Mouse (Mus musculus) MEL (cell line): ENCODE results near the gene 4430402I18Rik. TPM values are rescaled to one million over a fixed set of nuclear protein-coding genes. Genes with fewer than 3 reads are reported as not detected.

Source experiments
- DNase-seq: peaks from one replicate; pipeline ENCODE4 v3.0.0; 2011; ENCODE audit warnings: low read depth, low spot score
- H3K27ac ChIP-seq: 2 replicates; pipeline ENCODE4 v1.5.1; 2012; ENCODE audit warnings: low read depth, mild to moderate bottlenecking, control low read depth, low read length, moderate library complexity; ENCODE audit not compliant: control insufficient read depth
- H3K27me3 ChIP-seq, 2 experiments: fragments of 150-350 bp in 1 of 2; sonication (generic) in 1 of 2; 2 replicates each; pipeline ENCODE4 v1.6.1; 2012; ENCODE audit warnings: low read length in 2 of 2, mild to moderate bottlenecking in 2 of 2, improper control_type of control experiment in 1 of 2, moderate library complexity in 1 of 2; ENCODE audit not compliant: insufficient read depth in 2 of 2, control insufficient read depth in 1 of 2
- H3K36me3 ChIP-seq, 2 experiments: 2 replicates each; pipeline ENCODE4 v1.6.1; 2012 to 2014; ENCODE audit warnings: low read length in 2 of 2, improper control_type of control experiment in 1 of 2, inconsistent platforms in 1 of 2, mild to moderate bottlenecking in 1 of 2; ENCODE audit not compliant: insufficient read depth in 2 of 2, control insufficient read depth in 1 of 2
- H3K4me1 ChIP-seq, 2 experiments: fragments of 150-350 bp in 1 of 2; sonication (generic) in 1 of 2; 2 replicates each; pipeline ENCODE4 v1.6.1; 2012; ENCODE audit warnings: low read length in 2 of 2, improper control_type of control experiment in 1 of 2, mild to moderate bottlenecking in 1 of 2; ENCODE audit not compliant: insufficient read depth in 2 of 2, control insufficient read depth in 1 of 2
- H3K4me3 ChIP-seq, 2 experiments: fragments of 150-350 bp in 1 of 2; sonication (generic) in 1 of 2; 2 replicates each; pipeline ENCODE4 v1.5.1; 2012; ENCODE audit warnings: low read depth in 2 of 2, low read length in 2 of 2, mild to moderate bottlenecking in 2 of 2, moderate library complexity in 2 of 2, control low read depth in 1 of 2, improper control_type of control experiment in 1 of 2; ENCODE audit not compliant: control insufficient read depth in 1 of 2, insufficient read depth in 1 of 2
- H3K79me2 ChIP-seq: 2 replicates; pipeline ENCODE4 v1.6.1; 2012; ENCODE audit warnings: mild to moderate bottlenecking, low read length, moderate library complexity; ENCODE audit not compliant: control insufficient read depth, poor library complexity, insufficient read depth
- H3K9ac ChIP-seq: 2 replicates; pipeline ENCODE4 v1.6.1; 2012; ENCODE audit warnings: low read depth, mild to moderate bottlenecking, control low read depth, low read length, moderate library complexity; ENCODE audit not compliant: control insufficient read depth, poor library complexity, severe bottlenecking
- H3K9me3 ChIP-seq: fragments of 150-350 bp; sonication (generic); replicated peaks from 2 replicates; pipeline ENCODE4 v1.6.1; 2012; ENCODE audit warnings: mild to moderate bottlenecking, low read length, improper control_type of control experiment, moderate library complexity; ENCODE audit not compliant: insufficient read depth
- BHLHE40 ChIP-seq: IDR thresholded peaks from 2 replicates; pipeline ENCODE4 v1.6.1; 2012; ENCODE audit warnings: low read depth, mild to moderate bottlenecking, inconsistent platforms, low read length, improper control_type of control experiment, borderline replicate concordance
- CHD1 ChIP-seq: IDR thresholded peaks from 2 replicates; pipeline ENCODE4 v1.6.1; 2012; ENCODE audit warnings: low read depth, mild to moderate bottlenecking, inconsistent platforms, low read length, improper control_type of control experiment
- CHD2 ChIP-seq: IDR thresholded peaks from 2 replicates; pipeline ENCODE4 v1.6.1; 2011; ENCODE audit warnings: low read length, improper control_type of control experiment
- E2F4 ChIP-seq: IDR thresholded peaks from 2 replicates; pipeline ENCODE4 v1.6.1; 2011; ENCODE audit warnings: low read depth, low read length, improper control_type of control experiment, borderline replicate concordance
- EP300 ChIP-seq, 2 experiments: IDR thresholded peaks; 2 replicates each; pipeline ENCODE4 v1.6.1; 2011; ENCODE audit warnings: improper control_type of control experiment in 2 of 2, low read length in 2 of 2, low read depth in 1 of 2, mild to moderate bottlenecking in 1 of 2
- ETS1 ChIP-seq: IDR thresholded peaks from 2 replicates; pipeline ENCODE4 v1.6.1; 2012; ENCODE audit warnings: low read depth, mild to moderate bottlenecking, inconsistent platforms, low read length, improper control_type of control experiment, moderate library complexity
- GABPA ChIP-seq: IDR thresholded peaks from 2 replicates; pipeline ENCODE4 v1.6.1; 2012; ENCODE audit warnings: low read depth, mild to moderate bottlenecking, inconsistent platforms, low read length, improper control_type of control experiment, moderate library complexity
- GATA1 ChIP-seq: IDR thresholded peaks from 2 replicates; pipeline ENCODE4 v1.6.1; 2011; ENCODE audit warnings: low read depth, low read length, improper control_type of control experiment
- HCFC1 ChIP-seq: IDR thresholded peaks from 2 replicates; pipeline ENCODE4 v1.6.1; 2012; ENCODE audit warnings: low read depth, mild to moderate bottlenecking, inconsistent platforms, low read length, improper control_type of control experiment, moderate library complexity
- JUND ChIP-seq: IDR thresholded peaks from 2 replicates; pipeline ENCODE4 v1.6.1; 2011; ENCODE audit warnings: low read depth, mild to moderate bottlenecking, improper control_type of control experiment, low read length
- KAT2A ChIP-seq: conservative IDR thresholded peaks from 2 replicates; pipeline ENCODE4 v1.6.1; 2012; ENCODE audit warnings: low read depth, low read length, improper control_type of control experiment, inconsistent platforms
- MAFK ChIP-seq: IDR thresholded peaks from 2 replicates; pipeline ENCODE4 v1.6.1; 2011; ENCODE audit warnings: low read depth, mild to moderate bottlenecking, low read length, improper control_type of control experiment, borderline replicate concordance
- MEF2A ChIP-seq: IDR thresholded peaks from 2 replicates; pipeline ENCODE4 v1.6.1; 2014; ENCODE audit warnings: low read depth, mild to moderate bottlenecking, inconsistent platforms, low read length, improper control_type of control experiment; ENCODE audit not compliant: poor library complexity, insufficient replicate concordance, severe bottlenecking; ENCODE audit errors: extremely low read depth
- MXI1 ChIP-seq: IDR thresholded peaks from 2 replicates; pipeline ENCODE4 v1.6.1; 2011; ENCODE audit warnings: mild to moderate bottlenecking, low read depth, low read length, improper control_type of control experiment
- MYB ChIP-seq: IDR thresholded peaks from 2 replicates; pipeline ENCODE4 v1.6.1; 2011; ENCODE audit warnings: mild to moderate bottlenecking, low read depth, low read length, improper control_type of control experiment
- MYC ChIP-seq: IDR thresholded peaks from 2 replicates; pipeline ENCODE4 v1.6.1; 2011; ENCODE audit warnings: low read depth, mild to moderate bottlenecking, low read length, improper control_type of control experiment, moderate library complexity
- NELFE ChIP-seq: IDR thresholded peaks from 2 replicates; pipeline ENCODE4 v1.6.1; 2011; ENCODE audit warnings: low read depth, low read length, improper control_type of control experiment
- POLR2A ChIP-seq, 2 experiments: IDR thresholded peaks; 2 replicates each; pipeline ENCODE4 v1.6.1; 2011 to 2012; ENCODE audit warnings: low read length in 2 of 2, mild to moderate bottlenecking in 2 of 2, control low read depth in 1 of 2, improper control_type of control experiment in 1 of 2, low read depth in 1 of 2, moderate library complexity in 1 of 2; ENCODE audit not compliant: control insufficient read depth in 1 of 2, insufficient read depth in 1 of 2, poor library complexity in 1 of 2
- POLR2AphosphoS2 ChIP-seq: IDR thresholded peaks from 2 replicates; pipeline ENCODE4 v1.6.1; 2011; ENCODE audit warnings: low read length, improper control_type of control experiment
- RAD21 ChIP-seq: IDR thresholded peaks from 2 replicates; pipeline ENCODE4 v1.6.1; 2011; ENCODE audit warnings: mild to moderate bottlenecking, low read depth, low read length, improper control_type of control experiment
- RCOR1 ChIP-seq: IDR thresholded peaks from 2 replicates; pipeline ENCODE4 v1.6.1; 2012; ENCODE audit warnings: low read depth, mild to moderate bottlenecking, inconsistent platforms, low read length, improper control_type of control experiment
- SIN3A ChIP-seq: IDR thresholded peaks from 2 replicates; pipeline ENCODE4 v1.6.1; 2012; ENCODE audit warnings: low read length, improper control_type of control experiment, inconsistent platforms
- SMC3 ChIP-seq: IDR thresholded peaks from 2 replicates; pipeline ENCODE4 v1.6.1; 2011; ENCODE audit warnings: low read depth, low read length, improper control_type of control experiment
- TBP ChIP-seq: IDR thresholded peaks from 2 replicates; pipeline ENCODE4 v1.8.0; 2011; ENCODE audit warnings: low read depth, low read length, improper control_type of control experiment
- TCF12 ChIP-seq: IDR thresholded peaks from 2 replicates; pipeline ENCODE4 v1.6.1; 2014; ENCODE audit warnings: low read depth, mild to moderate bottlenecking, inconsistent platforms, low read length, improper control_type of control experiment, moderate library complexity
- USF1 ChIP-seq: IDR thresholded peaks from 2 replicates; pipeline ENCODE4 v1.6.1; 2014; ENCODE audit warnings: low read depth, mild to moderate bottlenecking, inconsistent platforms, low read length, improper control_type of control experiment, moderate library complexity
- USF2 ChIP-seq, 2 experiments: IDR thresholded peaks; 2 replicates each; pipeline ENCODE4 v1.6.1; 2011 to 2012; ENCODE audit warnings: improper control_type of control experiment in 2 of 2, low read length in 2 of 2, borderline replicate concordance in 1 of 2, inconsistent platforms in 1 of 2, low read depth in 1 of 2, mild to moderate bottlenecking in 1 of 2; ENCODE audit not compliant: insufficient read depth in 1 of 2
- ZC3H11A ChIP-seq: IDR thresholded peaks from 2 replicates; pipeline ENCODE4 v1.6.1; 2012; ENCODE audit warnings: low read depth, mild to moderate bottlenecking, inconsistent platforms, low read length, improper control_type of control experiment
- ZKSCAN1 ChIP-seq: IDR thresholded peaks from 2 replicates; pipeline ENCODE4 v1.6.1; 2012; ENCODE audit warnings: low read depth, mild to moderate bottlenecking, inconsistent platforms, low read length, improper control_type of control experiment, moderate library complexity
- ZMIZ1 ChIP-seq: IDR thresholded peaks from 2 replicates; pipeline ENCODE4 v1.6.1; 2012; ENCODE audit warnings: low read depth, mild to moderate bottlenecking, inconsistent platforms, low read length, improper control_type of control experiment, moderate library complexity
- ZNF384 ChIP-seq: IDR thresholded peaks from 2 replicates; pipeline ENCODE4 v1.6.1; 2012; ENCODE audit warnings: low read depth, mild to moderate bottlenecking, inconsistent platforms, low read length, improper control_type of control experiment
- polyA plus RNA-seq, 2 experiments: library from polyadenylated mRNA; stranded (reverse) in 1 of 2; unstranded in 1 of 2; fragments of >175 nt in 1 of 2; fragments of >200 nt in 1 of 2; gene quantifications; 2 replicates each; pipeline versions ENCODE4 v1.2.1 to v1.2.4; 2012; ENCODE audit warnings: low replicate concordance in 2 of 2, low read depth in 1 of 2; ENCODE audit not compliant: insufficient read length in 2 of 2, insufficient read depth in 1 of 2, missing spikeins in 1 of 2
- total RNA-seq: library from RNA; depleted of rRNA; stranded (reverse); fragments of 300-350 nt; gene quantifications from 2 replicates; pipeline ENCODE4 v1.2.3, GENCODE M21; 2012

4430402I18Rik gene
- total and polyA plus RNA-seq, 3 experiments: not detected

- TF ChIP-seq CHD1: no peak
- no peak for TF ChIP-seq POLR2AphosphoS2
- TF ChIP-seq E2F4: no peak
- TF ChIP-seq HCFC1: no peak
Measured at GRCm38 (mm10) chr19:29016204-29016765, 48.7 kb upstream of the 4430402I18Rik start (continued).

- Histone ChIP-seq H3K9ac (no peak overlapping the region; the same call in 1 of the 2 replicates), H3K27ac (peak overlapping the region; percentile 35; the same call in 1 of the 2 replicates), H3K4me3 (no peak overlapping the region), H3K36me3 (peaks cover 17 to 27% of the 10 kb centered on the region in 2 experiments), H3K79me2 (no peaks in the 10 kb centered on the region), H3K27me3 (no peaks in the 10 kb centered on the region), H3K4me1 (peaks cover 6 to 8% of the 10 kb centered on the region in 2 experiments), H3K9me3 (no peaks in the 10 kb centered on the region)
- TF ChIP-seq ZMIZ1 (no peak), MYB (no peak), MXI1 (peak; percentile 62; the same call in 1 of the 2 replicates), POLR2A (IDR thresholded peaks at IDR 0.05; ENCODE audit: control insufficient read depth in 1 of 2, insufficient read depth in 1 of 2, low read depth in 1 of 2, low read length in 2 of 2, poor library complexity in 1 of 2) (no peak), GABPA (no peak; the same call in 1 of the 2 replicates), ZKSCAN1 (no peak), NELFE (no peak), E2F4 (no peak), MYC (0 out of 2 replicates have a peak, but pooled peaks have one; percentile 36), CHD1 (no peak), GATA1 (peak; percentile 70), POLR2AphosphoS2 (no peak), BHLHE40 (no peak), RAD21 (no peak), RCOR1 (peak; percentile 20; the same call in 1 of the 2 replicates), CHD2 (no peak), SIN3A (peak; percentile 66), EP300 (IDR thresholded peaks at IDR 0.05; ENCODE audit: low read depth in 1 of 2, low read length in 2 of 2) (peak; percentile 51 to 66; a peak in 3 of 4 replicates), TBP (no peak), USF2 (IDR thresholded peaks at IDR 0.05; ENCODE audit: borderline replicate concordance in 1 of 2, insufficient read depth in 1 of 2, low read depth in 1 of 2, low read length in 2 of 2) (no peak), ZC3H11A (no peak), ETS1 (no peak), TCF12 (peak; percentile 31; the same call in 1 of the 2 replicates), MAFK (no peak), SMC3 (no peak), MEF2A (peak; percentile 49; the same call in 1 of the 2 replicates), JUND (no peak), USF1 (no peak), KAT2A (no peak), ZNF384 (no peak)
- DNase-seq: peak; percentile 64
Measured at GRCm38 (mm10) chr19:29015410-29016203, 48.0 kb upstream of the 4430402I18Rik start.
